Mouse (Mus musculus): ENCODE results near the gene Hoxd1.

The Hoxd1 gene

DNA sequence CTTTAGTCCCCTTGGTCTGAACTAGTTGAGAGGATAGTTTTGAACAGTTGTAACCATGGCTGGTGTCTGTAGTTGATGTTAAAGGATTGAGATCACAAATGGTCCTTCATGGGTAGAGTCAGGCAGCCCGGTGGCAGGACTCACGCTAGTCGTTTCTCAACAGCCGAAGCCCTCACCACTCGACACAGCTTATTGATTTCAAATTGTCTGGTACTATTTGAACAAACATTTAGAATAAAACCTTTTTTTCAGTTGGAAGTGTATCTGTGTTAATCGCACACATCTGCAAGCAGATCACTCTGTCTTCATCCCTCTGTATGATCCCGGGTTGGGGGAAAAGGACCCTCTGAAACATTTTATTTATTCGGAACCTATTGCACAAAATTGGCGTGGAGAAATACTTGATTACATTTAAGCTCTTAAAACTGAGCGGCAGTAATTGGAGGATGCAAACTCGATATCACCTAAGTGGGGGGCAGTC is 15.1 kb upstream of the Hoxd1 start:
- DNase-seq (ENCODE audit: low read depth, low spot score): no peak

GRCm38 (mm10) chr2:74748436-74748995 is 14.3 kb upstream of the Hoxd1 start:
- no peak for DNase-seq (ENCODE audit: low read depth, low spot score)

DNA sequence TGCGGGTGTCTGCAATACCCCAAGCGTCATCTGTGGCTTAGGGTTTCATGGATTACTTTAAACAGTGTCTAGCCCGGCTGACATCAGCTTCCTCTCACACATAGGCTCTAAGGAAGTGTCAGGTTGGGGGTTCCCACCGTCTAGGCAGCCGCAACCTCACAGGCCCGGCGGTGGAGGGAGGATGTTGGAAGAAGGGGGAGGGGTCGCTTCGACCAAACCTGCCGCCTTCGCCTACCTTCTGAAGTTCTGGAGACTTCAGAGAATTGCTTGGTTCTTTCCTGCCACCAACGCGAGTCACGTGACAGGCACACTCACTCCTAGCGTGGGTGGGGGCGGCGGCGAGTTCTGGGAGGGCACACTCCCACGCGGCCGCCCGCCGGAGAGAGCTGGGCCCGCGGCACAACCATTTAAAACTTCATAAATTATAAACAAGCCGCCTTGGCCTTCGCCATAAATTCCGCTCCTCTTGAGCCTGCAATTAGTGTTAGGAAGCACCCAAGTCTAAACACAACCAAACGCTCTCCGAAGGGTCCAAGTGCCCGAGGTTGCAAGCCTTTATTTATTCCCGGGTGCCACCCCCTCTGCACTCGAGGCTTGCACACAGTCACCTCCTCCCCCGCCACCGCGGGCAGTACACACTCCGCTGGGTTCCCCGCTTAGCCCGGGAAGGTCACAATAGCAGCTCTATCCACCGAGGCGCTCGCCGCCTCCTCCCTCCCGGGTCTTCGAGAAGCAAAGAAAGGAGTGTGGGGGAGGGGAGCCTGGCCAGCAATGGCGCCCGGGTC is 13.3 kb upstream of the Hoxd1 start:
- DNase-seq (ENCODE audit: low read depth, low spot score): no peak

- no peak for DNase-seq (ENCODE audit: low read depth, low spot score)
These were observed 12.0 kb upstream of the Hoxd1 start for GRCm38 (mm10) chr2:74750731-74751250.

DNA sequence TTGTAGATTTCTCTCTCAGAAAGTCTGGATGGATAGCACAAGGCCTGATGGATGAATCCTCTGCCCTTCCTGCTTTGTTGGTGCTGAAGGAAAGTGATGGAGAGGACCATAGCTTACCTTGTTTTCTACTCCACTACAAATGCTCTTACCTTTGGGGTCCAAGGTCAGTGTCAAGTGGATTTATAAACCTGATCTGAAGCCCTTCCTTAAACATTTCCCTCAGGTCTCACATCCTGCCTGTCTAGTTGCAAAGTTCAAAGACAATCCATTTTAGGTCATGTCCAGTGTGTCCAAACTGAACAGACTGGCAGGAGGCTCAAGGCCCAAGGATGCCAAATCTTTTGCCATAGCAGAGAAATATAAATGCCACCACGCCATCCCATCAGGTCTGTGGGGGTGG is 10.9 kb upstream of the Hoxd1 start:
- no peak for DNase-seq (ENCODE audit: low read depth, low spot score)

GRCm38 (mm10) chr2:74752431-74753174 is 10.2 kb upstream of the Hoxd1 start:
- DNase-seq (ENCODE audit: low read depth, low spot score): no peak

GRCm38 (mm10) chr2:74753175-74753523 is 9.6 kb upstream of the Hoxd1 start:
- DNase-seq (ENCODE audit: low read depth, low spot score): no peak

- DNase-seq (ENCODE audit: low read depth, low spot score): no peak
These were observed 9.1 kb upstream of the Hoxd1 start for GRCm38 (mm10) chr2:74753711-74754110.

DNA sequence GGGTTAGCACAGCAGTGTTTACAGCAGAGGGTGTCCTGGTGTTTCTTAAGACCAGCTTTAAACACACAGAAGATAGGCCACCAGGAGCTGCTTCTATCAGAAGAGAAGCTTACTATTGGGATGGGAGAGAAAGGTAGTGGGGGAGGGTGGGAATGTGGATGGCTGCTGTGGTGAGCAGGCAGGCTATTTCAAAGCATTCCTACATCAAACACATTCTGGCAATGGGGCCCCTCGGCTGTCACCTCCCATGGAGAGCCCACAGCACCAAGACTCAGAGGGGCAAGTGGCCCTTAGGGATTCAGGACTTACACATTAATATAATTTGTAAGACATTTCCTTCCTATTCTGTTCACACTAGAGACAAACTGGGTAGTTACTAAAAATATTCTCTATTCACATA is 2.6 kb upstream of the Hoxd1 start:
- no peak for DNase-seq (ENCODE audit: low read depth, low spot score)

DNA sequence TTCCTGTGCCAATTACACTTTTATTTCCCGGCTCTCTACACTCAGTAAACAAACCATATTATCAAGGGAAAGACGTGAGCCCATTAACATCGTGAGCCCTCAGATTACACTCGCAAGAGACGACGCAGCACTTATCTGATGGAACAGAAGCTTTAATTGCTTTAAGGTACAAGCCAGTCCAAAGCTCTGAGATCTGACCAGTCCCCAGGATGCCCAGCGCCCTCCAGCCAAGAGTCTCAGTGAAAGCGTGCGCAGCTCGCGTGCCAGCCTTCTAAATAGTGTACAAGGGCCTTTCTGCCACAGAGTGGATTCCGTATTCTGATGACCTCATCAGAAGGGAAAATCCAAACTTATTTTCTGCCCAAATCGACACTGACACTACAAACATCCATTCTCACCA is 839 bp upstream of the Hoxd1 start:
- no peak for DNase-seq (ENCODE audit: low read depth, low spot score)

GRCm38 (mm10) chr2:74763245-74763735 is 510 bp downstream of the Hoxd1 start:
- no peak for DNase-seq (ENCODE audit: low read depth, low spot score)

DNA sequence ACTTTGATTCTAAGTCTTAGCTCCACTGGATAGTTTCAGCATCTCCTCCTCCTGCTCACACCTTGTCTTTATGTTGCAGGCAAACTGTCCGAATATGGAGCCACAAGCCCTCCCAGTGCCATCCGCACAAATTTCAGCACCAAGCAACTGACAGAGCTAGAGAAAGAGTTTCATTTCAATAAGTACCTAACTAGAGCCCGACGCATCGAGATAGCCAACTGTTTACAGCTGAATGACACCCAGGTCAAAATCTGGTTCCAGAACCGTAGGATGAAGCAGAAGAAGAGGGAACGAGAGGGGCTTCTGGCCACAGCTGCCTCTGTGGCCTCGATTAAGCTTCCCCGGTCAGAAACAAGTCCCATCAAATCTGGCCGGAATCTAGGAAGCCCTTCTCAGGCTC is 1.2 kb downstream of the Hoxd1 start:
- DNase-seq (ENCODE audit: low read depth, low spot score): no peak

GRCm38 (mm10) chr2:74774359-74774758 is 11.6 kb downstream of the Hoxd1 start:
- DNase-seq (ENCODE audit: low read depth, low spot score): no peak

DNA sequence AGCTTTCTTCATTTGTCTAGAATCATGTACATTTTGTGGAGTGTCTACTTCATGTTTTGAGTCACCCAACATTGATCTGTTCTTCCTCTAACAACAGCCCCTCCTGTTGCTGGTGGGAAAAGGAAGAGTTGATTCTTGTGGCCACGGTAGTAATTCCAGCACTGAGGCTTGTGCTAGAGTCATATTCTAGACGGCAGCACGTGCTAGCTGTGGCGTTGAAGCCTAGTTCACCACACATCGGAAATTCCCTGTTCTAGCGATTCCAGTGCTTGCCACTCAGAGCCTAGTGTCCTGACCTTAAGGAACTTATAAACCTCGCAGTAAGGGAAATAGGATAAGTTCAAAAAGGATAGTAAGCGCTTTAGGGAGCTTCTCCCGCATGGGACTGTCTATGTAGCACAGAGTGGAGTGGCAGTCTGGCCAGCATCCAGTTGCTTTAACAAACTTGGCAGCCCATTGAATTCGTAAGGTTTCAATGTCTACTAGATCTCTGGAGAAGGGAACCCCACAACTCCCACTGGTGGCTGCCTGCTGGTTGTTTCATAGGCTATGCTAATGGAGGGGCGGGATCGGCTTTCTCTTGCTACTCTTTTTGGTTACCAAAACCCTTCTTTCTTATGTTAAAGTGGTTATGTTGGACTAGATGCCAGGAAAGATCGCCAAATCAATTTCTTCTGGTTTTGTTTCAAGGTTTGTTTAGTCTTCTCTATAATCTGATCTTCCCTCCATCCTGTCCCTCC is 14.9 kb downstream of the Hoxd1 start:
- no peak for DNase-seq (ENCODE audit: low read depth, low spot score)

DNA sequence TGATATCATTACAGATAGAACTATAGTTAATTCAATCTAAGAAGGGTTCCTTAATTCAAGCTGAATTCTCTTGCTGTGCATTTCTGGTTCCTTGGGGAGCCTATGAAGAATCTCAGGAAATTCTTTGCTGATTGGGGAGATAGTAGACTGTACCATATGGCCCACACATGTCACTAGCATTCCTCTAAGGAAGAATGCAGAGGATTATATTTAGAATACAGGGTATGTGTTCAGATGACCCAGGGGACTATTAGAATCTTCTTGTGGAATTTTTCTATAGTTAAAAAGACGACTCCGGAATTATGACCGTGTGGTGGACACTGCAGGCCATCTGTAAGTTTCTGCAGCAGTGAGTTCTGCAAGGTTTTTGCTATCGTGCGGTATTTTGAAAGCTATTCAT is 18.6 kb downstream of the Hoxd1 start:
- DNase-seq (ENCODE audit: low read depth, low spot score): no peak

GRCm38 (mm10) chr2:74795531-74795930 is 32.8 kb downstream of the Hoxd1 start:
- DNase-seq (ENCODE audit: low read depth, low spot score): no peak

DNA sequence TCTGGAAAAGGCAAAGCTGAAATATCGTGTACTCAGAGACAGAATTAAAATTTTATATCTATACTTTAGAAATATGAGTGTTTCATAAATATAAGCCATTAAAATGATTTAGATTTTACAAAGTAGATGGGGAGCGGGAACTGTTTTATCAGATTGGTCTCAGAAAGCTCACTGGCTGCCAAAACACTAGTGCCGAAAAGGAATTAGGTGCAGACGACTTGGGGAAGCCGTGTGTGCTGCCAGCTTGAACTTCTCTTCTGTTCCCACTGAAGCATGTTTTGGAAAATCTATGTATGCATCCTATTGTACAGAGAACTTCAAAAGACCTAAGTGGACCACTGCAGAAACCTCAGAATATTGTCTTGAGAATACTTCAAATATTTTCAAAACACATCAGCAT is 45.7 kb downstream of the Hoxd1 start:
- DNase-seq (ENCODE audit: low read depth, low spot score): no peak

All from retina, postnatal 7 days (tissue).